Mouse (Mus musculus): ENCODE results near the gene Ass1.

DNA sequence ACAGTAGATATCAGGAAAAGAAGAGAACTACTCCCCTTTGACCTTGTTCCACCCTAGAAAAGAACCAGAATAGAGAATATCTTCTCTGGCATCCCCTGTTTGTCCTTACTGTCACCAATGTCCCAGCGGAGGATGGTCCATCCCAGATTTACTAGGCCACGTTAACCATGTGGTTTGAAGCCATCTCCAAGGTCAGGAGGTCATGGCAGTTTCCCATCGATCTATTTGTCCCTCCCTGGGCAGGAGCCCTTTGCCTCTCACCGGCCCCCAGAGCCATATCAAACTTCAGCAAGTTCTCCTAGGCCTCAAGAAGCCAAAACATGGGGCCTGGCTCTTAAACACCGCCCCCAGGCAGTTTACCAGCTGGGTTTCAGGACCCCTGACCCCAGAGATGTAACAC lies 60.2 kb downstream of the Ass1 start:
- TF ChIP-seq CTCF (IDR thresholded peaks at IDR 0.05; ENCODE audit: low read depth, low read length) (no peak), POLR2A (IDR thresholded peaks at IDR 0.05; ENCODE audit: insufficient read depth, low read length) (no peak)

Measured in ES-Bruce4 (cell line).